Mouse (Mus musculus) small intestine, adult 2 months (tissue): ENCODE results near the gene Abhd14a.

Experiments
- CTCF ChIP-seq: fragments of 200-500 bp; IDR thresholded peaks from 2 replicates; pipeline ENCODE4 v1.5.1; 2012; ENCODE audit warnings: low read depth, mild to moderate bottlenecking, control low read depth, inconsistent platforms, low read length, moderate library complexity, mixed read lengths; ENCODE audit not compliant: insufficient replicate concordance, insufficient read length; ENCODE audit errors: extremely low read depth
- POLR2A ChIP-seq: fragments of 200-500 bp; IDR thresholded peaks from 2 replicates; pipeline ENCODE4 v1.6.1; 2012; ENCODE audit warnings: low read depth, mild to moderate bottlenecking, control low read depth, inconsistent platforms, low read length, moderate library complexity

GRCm38 (mm10) chr9:106470991-106471750 lies 23.7 kb upstream of the Abhd14a start:
- TF ChIP-seq CTCF (no peak), POLR2A (no peak)
